Mouse (Mus musculus) G1E (cell line): Measurements from ENCODE around the gene Zmat3.

Experiments
- CTCF ChIP-seq: IDR thresholded peaks from 2 replicates; pipeline ENCODE4 v1.5.1; 2012; ENCODE audit warnings: low read depth, low read length, inconsistent platforms, mixed read lengths
- GATA1 ChIP-seq: IDR thresholded peaks from 2 replicates; pipeline ENCODE4 v1.6.1; 2012; ENCODE audit warnings: borderline replicate concordance, low read length, inconsistent platforms, mixed read lengths
- GATA2 ChIP-seq: IDR thresholded peaks from 2 replicates; pipeline ENCODE4 v1.6.1; 2012; ENCODE audit warnings: low read depth, low read length, inconsistent platforms, borderline replicate concordance
- POLR2AphosphoS5 ChIP-seq: IDR thresholded peaks from 2 replicates; pipeline ENCODE4 v1.6.1; 2012; ENCODE audit warnings: low read depth, low read length, inconsistent platforms; ENCODE audit not compliant: insufficient replicate concordance
- TAL1 ChIP-seq: conservative IDR thresholded peaks from 2 replicates; pipeline ENCODE4 v1.6.1; 2012; ENCODE audit warnings: low read depth, low read length, inconsistent platforms, mixed read lengths

DNA sequence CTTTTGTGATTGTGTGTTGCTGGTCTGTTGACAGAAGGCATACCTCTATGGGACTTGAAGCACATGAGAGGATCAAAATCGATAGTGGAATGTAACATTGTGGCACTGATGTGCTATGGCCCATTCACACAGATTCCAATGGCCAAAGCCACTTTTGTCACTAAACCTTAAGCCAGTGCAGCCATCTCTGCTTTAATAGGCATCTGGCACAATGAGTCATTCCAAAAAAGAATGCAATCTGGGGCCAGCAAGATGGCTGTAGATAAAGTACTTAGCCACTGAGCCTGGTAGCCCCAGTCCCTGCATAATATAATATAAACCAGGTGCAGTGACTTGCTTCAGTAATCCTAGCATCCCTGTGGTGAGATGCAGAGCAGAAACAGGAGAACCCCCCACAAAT, 1.7 kb upstream of the Zmat3 start:
- TF ChIP-seq CTCF: no peak
- no peak for TF ChIP-seq POLR2AphosphoS5
- TF ChIP-seq GATA2: no peak
- TF ChIP-seq TAL1: no peak
- TF ChIP-seq GATA1: no peak
